Mouse (Mus musculus) G1E (cell line): ENCODE measurements around the gene 4930562C15Rik. TPM values are rescaled to one million over a fixed set of nuclear protein-coding genes. Genes with fewer than 3 reads are reported as not detected.

ENCODE experiments used
- ATAC-seq: 2 replicates; pipeline ENCODE4 v1.8.0; 2016; ENCODE audit warnings: mild to moderate bottlenecking; ENCODE audit not compliant: insufficient number of reproducible peaks, poor library complexity, low FRiP score, severe bottlenecking; ENCODE audit errors: extremely low read depth
- DNase-seq: peaks from one replicate; pipeline ENCODE4 v3.0.0; 2012; ENCODE audit warnings: low spot score
- H3K27me3 ChIP-seq: 2 replicates; pipeline ENCODE4 v1.6.1; 2012; ENCODE audit warnings: mild to moderate bottlenecking, low read length, inconsistent platforms; ENCODE audit not compliant: insufficient read depth
- H3K36me3 ChIP-seq: replicated peaks from 2 replicates; pipeline ENCODE3; 2012; ENCODE audit warnings: mild to moderate bottlenecking, inconsistent platforms
- H3K4me1 ChIP-seq: 2 replicates; pipeline ENCODE4 v1.6.1; 2012; ENCODE audit warnings: low read depth, low read length, inconsistent platforms, mixed read lengths; ENCODE audit not compliant: insufficient read depth
- H3K4me3 ChIP-seq: 2 replicates; pipeline ENCODE4 v1.5.1; 2012; ENCODE audit warnings: low read depth, mild to moderate bottlenecking, inconsistent platforms, low read length, moderate library complexity, mixed read lengths
- H3K9me3 ChIP-seq: replicated peaks from 2 replicates; pipeline ENCODE4 v1.6.1; 2012; ENCODE audit warnings: inconsistent platforms
- CTCF ChIP-seq: IDR thresholded peaks from 2 replicates; pipeline ENCODE4 v1.5.1; 2012; ENCODE audit warnings: low read depth, low read length, inconsistent platforms, mixed read lengths
- GATA1 ChIP-seq: IDR thresholded peaks from 2 replicates; pipeline ENCODE4 v1.6.1; 2012; ENCODE audit warnings: borderline replicate concordance, low read length, inconsistent platforms, mixed read lengths
- GATA2 ChIP-seq: IDR thresholded peaks from 2 replicates; pipeline ENCODE4 v1.6.1; 2012; ENCODE audit warnings: low read depth, low read length, inconsistent platforms, borderline replicate concordance
- POLR2AphosphoS5 ChIP-seq: IDR thresholded peaks from 2 replicates; pipeline ENCODE4 v1.6.1; 2012; ENCODE audit warnings: low read depth, low read length, inconsistent platforms; ENCODE audit not compliant: insufficient replicate concordance
- TAL1 ChIP-seq: conservative IDR thresholded peaks from 2 replicates; pipeline ENCODE4 v1.6.1; 2012; ENCODE audit warnings: low read depth, low read length, inconsistent platforms, mixed read lengths
- polyA plus RNA-seq: library from polyadenylated mRNA; stranded (reverse); fragments of >175 nt; gene quantifications from 2 replicates; pipeline ENCODE4 v1.2.3, GENCODE M21; 2012
- total RNA-seq, 2 experiments: library from RNA; stranded (forward) in 1 of 2; stranded (reverse) in 1 of 2; fragments of 200-1000 nt in 1 of 2; fragments of >200 nt in 1 of 2; fragmentation: Nextera tagmentation in 1 of 2; gene quantifications; 2 replicates each; pipeline ENCODE4 v1.2.3; 2014 to 2017

The 4930562C15Rik gene
- total and polyA plus RNA-seq, 3 experiments, result 0.16 TPM; not detected in 2

- TF ChIP-seq GATA1 (no peak), POLR2AphosphoS5 (no peak), CTCF (no peak)
- Histone ChIP-seq H3K27me3 (peaks cover 11% of the 10 kb centered on the region), H3K9me3 (no peaks in the 10 kb centered on the region), H3K4me1 (peaks cover 3% of the 10 kb centered on the region; the same call in 1 of the 2 replicates), H3K4me3 (no peak overlapping the region), H3K36me3 (no peaks in the 10 kb centered on the region)
- no peak for ATAC-seq
- no peak for DNase-seq
Observed at GRCm38 (mm10) chr16:4833858-4834257, 1.4 kb upstream of the 4930562C15Rik start.

- H3K9me3 ChIP-seq, result no peaks in the 10 kb centered on the region
- no peaks in the 10 kb centered on the region for H3K36me3 ChIP-seq
- DNase-seq (no peak), ATAC-seq (no peak)
- peaks cover 38% of the 10 kb centered on the region for H3K27me3 ChIP-seq
- no peaks in the 10 kb centered on the region for H3K4me1 ChIP-seq
- no peak overlapping the region for H3K4me3 ChIP-seq
- TF ChIP-seq POLR2AphosphoS5 (no peak), CTCF (no peak), GATA1 (no peak), GATA2 (no peak)
Observed at GRCm38 (mm10) chr16:4837631-4838030, 2.4 kb downstream of the 4930562C15Rik start.

- no peaks in the 10 kb centered on the region for H3K4me1 ChIP-seq
- DNase-seq (no peak), ATAC-seq (no peak)
- peaks cover 46% of the 10 kb centered on the region for H3K27me3 ChIP-seq
- no peaks in the 10 kb centered on the region for H3K9me3 ChIP-seq
- H3K4me3 ChIP-seq, result no peak overlapping the region
- H3K36me3 ChIP-seq, result no peaks in the 10 kb centered on the region
- no peak for TF ChIP-seq TAL1
- TF ChIP-seq GATA1, result no peak
- TF ChIP-seq POLR2AphosphoS5, result no peak
- TF ChIP-seq GATA2, result no peak
- no peak for TF ChIP-seq CTCF
Observed at GRCm38 (mm10) chr16:4839552-4839951, 4.3 kb downstream of the 4930562C15Rik start.

GRCm38 (mm10) chr16:4840231-4840630, 5.0 kb downstream of the 4930562C15Rik start:
- no peak overlapping the region for H3K4me3 ChIP-seq
- H3K4me1 ChIP-seq, result no peaks in the 10 kb centered on the region
- TF ChIP-seq GATA2 (no peak), GATA1 (no peak), TAL1 (no peak), POLR2AphosphoS5 (no peak), CTCF (no peak)
- no peaks in the 10 kb centered on the region for H3K36me3 ChIP-seq
- DNase-seq (no peak), ATAC-seq (no peak)
- H3K27me3 ChIP-seq, result peaks cover 48% of the 10 kb centered on the region
- H3K9me3 ChIP-seq, result no peaks in the 10 kb centered on the region

GRCm38 (mm10) chr16:4847041-4847440, 11.8 kb downstream of the 4930562C15Rik start:
- Histone ChIP-seq H3K4me3 (no peak overlapping the region), H3K36me3 (no peaks in the 10 kb centered on the region), H3K4me1 (no peaks in the 10 kb centered on the region), H3K27me3 (peaks cover 49% of the 10 kb centered on the region), H3K9me3 (no peaks in the 10 kb centered on the region)
- ATAC-seq (no peak), DNase-seq (no peak)
- TF ChIP-seq TAL1, result no peak

- DNase-seq (no peak), ATAC-seq (no peak)
- Histone ChIP-seq H3K36me3 (no peaks in the 10 kb centered on the region), H3K9me3 (no peaks in the 10 kb centered on the region), H3K4me3 (no peak overlapping the region), H3K27me3 (peaks cover 46% of the 10 kb centered on the region), H3K4me1 (no peaks in the 10 kb centered on the region)
- TF ChIP-seq TAL1 (no peak), GATA1 (no peak), GATA2 (no peak), POLR2AphosphoS5 (no peak), CTCF (no peak)
Observed at GRCm38 (mm10) chr16:4848090-4848489, 12.9 kb downstream of the 4930562C15Rik start.

- no peak overlapping the region for H3K4me3 ChIP-seq
- H3K9me3 ChIP-seq, result no peaks in the 10 kb centered on the region
- H3K4me1 ChIP-seq, result no peaks in the 10 kb centered on the region; the same call in 1 of the 2 replicates
- DNase-seq (no peak), ATAC-seq (no peak)
- no peaks in the 10 kb centered on the region for H3K36me3 ChIP-seq
- TF ChIP-seq GATA2 (no peak), GATA1 (no peak), CTCF (no peak), POLR2AphosphoS5 (no peak)
- peaks cover 52% of the 10 kb centered on the region for H3K27me3 ChIP-seq
Observed at GRCm38 (mm10) chr16:4850361-4850760, 15.1 kb downstream of the 4930562C15Rik start.
